Mouse (Mus musculus): ENCODE results near the gene Atf5. TPM values are rescaled to one million over a fixed set of nuclear protein-coding genes. Genes with fewer than 3 reads are reported as not detected.
A peak's percentile ranks its signal among the peaks of the same experiment; 100 is the strongest.

Atf5 gene
- total and polyA plus RNA-seq, 3 experiments, result 60.2 to 73.6 (median 63.4) TPM

GRCm38 (mm10) chr7:44839491-44840191 lies 23.2 kb upstream of the Atf5 start:
- Histone ChIP-seq H3K27me3 (ENCODE audit: control insufficient read depth, insufficient read depth, low read length) (no peaks in the 10 kb centered on the region), H3K36me3 (ENCODE audit: control insufficient read depth, insufficient read depth, low read length) (no peaks in the 10 kb centered on the region), H3K4me1 (ENCODE audit: control insufficient read depth, insufficient read depth, low read length) (peaks cover 10% of the 10 kb centered on the region), H3K79me2 (replicated peaks; ENCODE audit: control insufficient read depth, insufficient read depth, low read length) (no peaks in the 10 kb centered on the region), H3K9ac (ENCODE audit: low read depth, low read length) (peak overlapping the region; percentile 67), H3K4me3 (peak overlapping the region; percentile 37), H3K27ac (peak overlapping the region; percentile 26; the same call in 1 of the 2 replicates)
- TF ChIP-seq CTCF (IDR thresholded peaks at IDR 0.05) (no peak), EP300 (IDR thresholded peaks at IDR 0.05; ENCODE audit: insufficient read depth, low read depth, low read length) (no peak), POLR2A (IDR thresholded peaks at IDR 0.05; ENCODE audit: insufficient read depth, low read depth, low read length) (no peak)
- DNase-seq, result peak; percentile 62 to 63
- intact Hi-C loops (cut with DNase I), result no loop called here
- WGBS, result 5% methylated on average over 58 of the region's 58 CpGs

GRCm38 (mm10) chr7:44839171-44839490 lies 22.7 kb upstream of the Atf5 start:
- Histone ChIP-seq H3K27me3 (ENCODE audit: control insufficient read depth, insufficient read depth, low read length) (no peaks in the 10 kb centered on the region), H3K4me1 (ENCODE audit: control insufficient read depth, insufficient read depth, low read length) (peaks cover 10% of the 10 kb centered on the region), H3K4me3 (peak overlapping the region; percentile 37), H3K9ac (ENCODE audit: low read depth, low read length) (peak overlapping the region; percentile 67), H3K36me3 (ENCODE audit: control insufficient read depth, insufficient read depth, low read length) (no peaks in the 10 kb centered on the region), H3K27ac (no peak overlapping the region; the same call in 1 of the 2 replicates), H3K79me2 (replicated peaks; ENCODE audit: control insufficient read depth, insufficient read depth, low read length) (no peaks in the 10 kb centered on the region)
- DNase-seq, result no peak
- TF ChIP-seq CTCF (IDR thresholded peaks at IDR 0.05) (no peak), POLR2A (IDR thresholded peaks at IDR 0.05; ENCODE audit: insufficient read depth, low read depth, low read length) (no peak), EP300 (IDR thresholded peaks at IDR 0.05; ENCODE audit: insufficient read depth, low read depth, low read length) (no peak)
- intact Hi-C loops (cut with DNase I), result no loop called here
- 48% methylated on average over 11 of the region's 11 CpGs for WGBS

GRCm38 (mm10) chr7:44838073-44838472 lies 21.6 kb upstream of the Atf5 start:
- Histone ChIP-seq H3K36me3 (ENCODE audit: control insufficient read depth, insufficient read depth, low read length) (no peaks in the 10 kb centered on the region), H3K27me3 (ENCODE audit: control insufficient read depth, insufficient read depth, low read length) (no peaks in the 10 kb centered on the region), H3K4me1 (ENCODE audit: control insufficient read depth, insufficient read depth, low read length) (peaks cover 10% of the 10 kb centered on the region), H3K27ac (no peak overlapping the region), H3K9ac (ENCODE audit: low read depth, low read length) (no peak overlapping the region), H3K4me3 (no peak overlapping the region), H3K79me2 (replicated peaks; ENCODE audit: control insufficient read depth, insufficient read depth, low read length) (no peaks in the 10 kb centered on the region)
- DNase-seq, result no peak
- TF ChIP-seq CTCF (IDR thresholded peaks at IDR 0.05) (no peak), POLR2A (IDR thresholded peaks at IDR 0.05; ENCODE audit: insufficient read depth, low read depth, low read length) (no peak)
- intact Hi-C loops (cut with DNase I), result no loop called here
- 95% methylated on average over 6 of the region's 6 CpGs for WGBS

- peaks cover 10% of the 10 kb centered on the region for H3K4me1 ChIP-seq (ENCODE audit: control insufficient read depth, insufficient read depth, low read length)
- no peaks in the 10 kb centered on the region for H3K79me2 ChIP-seq (replicated peaks; ENCODE audit: control insufficient read depth, insufficient read depth, low read length)
- H3K36me3 ChIP-seq (ENCODE audit: control insufficient read depth, insufficient read depth, low read length), result no peaks in the 10 kb centered on the region
- DNase-seq, result no peak
- 71% methylated on average over 9 of the region's 9 CpGs for WGBS
- no peaks in the 10 kb centered on the region for H3K27me3 ChIP-seq (ENCODE audit: control insufficient read depth, insufficient read depth, low read length)
- peak overlapping the region; percentile 3; the same call in 1 of the 2 replicates for H3K27ac ChIP-seq
- intact Hi-C loops (cut with DNase I), result no loop called here
- H3K9ac ChIP-seq (ENCODE audit: low read depth, low read length), result peak overlapping the region; percentile 27
- TF ChIP-seq EP300 (IDR thresholded peaks at IDR 0.05; ENCODE audit: insufficient read depth, low read depth, low read length) (no peak), POLR2A (IDR thresholded peaks at IDR 0.05; ENCODE audit: insufficient read depth, low read depth, low read length) (no peak), CTCF (IDR thresholded peaks at IDR 0.05) (no peak)
- no peak overlapping the region for H3K4me3 ChIP-seq
Observed at GRCm38 (mm10) chr7:44836423-44837053, 20.1 kb upstream of the Atf5 start.

GRCm38 (mm10) chr7:44836016-44836404 lies 19.6 kb upstream of the Atf5 start:
- Histone ChIP-seq H3K36me3 (ENCODE audit: control insufficient read depth, insufficient read depth, low read length) (no peaks in the 10 kb centered on the region), H3K27ac (no peak overlapping the region; the same call in 1 of the 2 replicates), H3K4me1 (ENCODE audit: control insufficient read depth, insufficient read depth, low read length) (peaks cover 10% of the 10 kb centered on the region), H3K27me3 (ENCODE audit: control insufficient read depth, insufficient read depth, low read length) (no peaks in the 10 kb centered on the region), H3K9ac (ENCODE audit: low read depth, low read length) (no peak overlapping the region; the same call in 1 of the 2 replicates), H3K79me2 (replicated peaks; ENCODE audit: control insufficient read depth, insufficient read depth, low read length) (no peaks in the 10 kb centered on the region), H3K4me3 (no peak overlapping the region)
- peak in 1 of 2 experiments; percentile 59 for DNase-seq
- intact Hi-C loops (cut with DNase I), result no loop called here
- 0 out of 2 replicates have a peak, but pooled peaks have one; percentile 23 for TF ChIP-seq POLR2A (IDR thresholded peaks at IDR 0.05; ENCODE audit: insufficient read depth, low read depth, low read length)
- TF ChIP-seq EP300 (IDR thresholded peaks at IDR 0.05; ENCODE audit: insufficient read depth, low read depth, low read length), result no peak
- 20% methylated on average over 3 of the region's 3 CpGs for WGBS

GRCm38 (mm10) chr7:44835373-44836015 lies 19.0 kb upstream of the Atf5 start:
- TF ChIP-seq POLR2A (IDR thresholded peaks at IDR 0.05; ENCODE audit: insufficient read depth, low read depth, low read length) (no peak), EP300 (IDR thresholded peaks at IDR 0.05; ENCODE audit: insufficient read depth, low read depth, low read length) (no peak), CTCF (IDR thresholded peaks at IDR 0.05) (no peak)
- no peak for DNase-seq
- WGBS, result 60% methylated on average over 1 of the region's 1 CpGs

More at GRCm38 (mm10) chr7:44835373-44836015, 19.0 kb upstream of the Atf5 start:
- no peaks in the 10 kb centered on the region for H3K27me3 ChIP-seq (ENCODE audit: control insufficient read depth, insufficient read depth, low read length)
- H3K4me1 ChIP-seq (ENCODE audit: control insufficient read depth, insufficient read depth, low read length), result peaks cover 10% of the 10 kb centered on the region
- no peak overlapping the region for H3K4me3 ChIP-seq
- H3K9ac ChIP-seq (ENCODE audit: low read depth, low read length), result no peak overlapping the region
- no peaks in the 10 kb centered on the region for H3K79me2 ChIP-seq (replicated peaks; ENCODE audit: control insufficient read depth, insufficient read depth, low read length)
- no peak overlapping the region for H3K27ac ChIP-seq
- intact Hi-C loops (cut with DNase I), result no loop called here
- H3K36me3 ChIP-seq (ENCODE audit: control insufficient read depth, insufficient read depth, low read length), result no peaks in the 10 kb centered on the region

All from heart, adult 2 months (tissue).